Mouse (Mus musculus): ENCODE results near the gene Peli2. TPM values are rescaled to one million over a fixed set of nuclear protein-coding genes. Genes with fewer than 3 reads are reported as not detected.

Peli2 gene
- polyA plus RNA-seq, 1 experiment from 2014 or later = 15.3 TPM

DNA sequence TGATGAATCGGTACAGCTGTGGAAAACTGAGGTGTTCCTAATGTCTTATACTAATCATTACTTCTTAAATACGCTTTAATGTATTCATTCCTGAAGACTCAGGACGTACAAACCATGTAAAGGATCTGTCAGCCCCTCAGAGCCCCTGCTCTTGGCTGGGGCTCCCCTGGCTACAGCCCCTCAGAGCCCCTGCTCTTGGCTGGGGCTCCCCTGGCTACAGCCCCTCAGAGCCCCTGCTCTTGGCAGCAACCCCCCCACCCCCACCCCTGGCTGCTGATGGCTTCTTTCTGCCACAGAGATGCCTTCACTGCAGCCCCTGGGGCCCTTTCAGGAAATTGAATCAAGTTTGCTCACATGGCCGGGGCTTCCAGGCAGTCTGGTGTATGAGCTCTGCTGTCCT lies 22.5 kb downstream of the Peli2 start:
- ATAC-seq (ENCODE audit: low FRiP score) = no peak
- H3K4me3 ChIP-seq = no peak overlapping the region
- no peaks in the 10 kb centered on the region for H3K9me3 ChIP-seq (replicated peaks)
- H3K4me1 ChIP-seq = peaks cover 25% of the 10 kb centered on the region
- H3K4me2 ChIP-seq (replicated peaks) = no peak overlapping the region
- WGBS = 29% methylated on average over 4 of the region's 4 CpGs
- H3K27me3 ChIP-seq = 0 out of 2 replicates have a peak, but pooled peaks cover 2% of the 10 kb centered on the region
- no peaks in the 10 kb centered on the region for H3K36me3 ChIP-seq
- H3K9ac ChIP-seq = no peak overlapping the region
- no peak overlapping the region for H3K27ac ChIP-seq

DNA sequence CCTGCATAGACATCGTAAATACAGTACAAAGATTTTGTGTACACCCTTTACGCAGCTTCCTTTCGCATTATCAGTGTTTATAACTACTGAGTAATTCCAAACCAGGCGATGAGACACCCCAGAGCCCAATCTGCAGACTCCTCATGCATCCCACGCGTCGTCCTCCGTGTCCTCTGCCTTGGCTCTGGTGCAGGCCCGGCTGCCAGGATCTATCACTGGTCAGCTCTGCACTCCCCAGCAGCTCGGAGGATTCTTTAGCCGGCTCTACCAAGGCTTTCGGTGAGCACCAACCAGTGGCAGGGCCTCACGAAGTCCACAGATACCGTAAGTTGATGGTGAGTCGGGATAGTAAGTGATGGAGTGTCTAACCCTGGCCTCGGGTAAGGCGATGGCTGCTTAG lies 23.7 kb downstream of the Peli2 start:
- no peak overlapping the region for H3K4me3 ChIP-seq
- no peak overlapping the region for H3K27ac ChIP-seq
- peaks cover 22% of the 10 kb centered on the region for H3K4me1 ChIP-seq
- no peaks in the 10 kb centered on the region for H3K36me3 ChIP-seq
- H3K9ac ChIP-seq = no peak overlapping the region
- no peaks in the 10 kb centered on the region for H3K9me3 ChIP-seq (replicated peaks)
- ATAC-seq (ENCODE audit: low FRiP score) = no peak
- H3K27me3 ChIP-seq = 0 out of 2 replicates have a peak, but pooled peaks cover 2% of the 10 kb centered on the region
- WGBS = 91% methylated on average over 17 of the region's 17 CpGs
- no peak overlapping the region for H3K4me2 ChIP-seq (replicated peaks)

DNA sequence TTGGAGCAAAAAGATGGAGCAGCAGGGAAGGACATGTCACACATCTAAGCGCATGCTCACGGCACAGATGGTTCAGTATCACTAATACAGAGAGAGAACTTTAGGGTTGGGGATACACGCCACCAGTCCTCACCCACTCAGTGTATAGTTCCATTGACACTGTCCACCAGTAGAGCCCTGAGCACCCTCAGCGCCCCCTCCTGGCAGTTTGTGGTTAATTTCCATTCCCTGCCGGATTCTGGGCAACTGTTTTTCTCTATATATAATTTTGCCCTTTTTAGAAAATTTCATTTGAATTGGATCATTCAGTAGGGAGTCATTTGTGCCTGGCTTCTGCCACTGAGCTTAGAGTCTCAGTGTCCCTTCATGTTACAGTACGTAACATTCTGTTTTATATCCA lies 27.1 kb downstream of the Peli2 start:
- no peak for ATAC-seq (ENCODE audit: low FRiP score)
- no peak overlapping the region for H3K27ac ChIP-seq
- no peak overlapping the region for H3K9ac ChIP-seq
- no peaks in the 10 kb centered on the region for H3K9me3 ChIP-seq (replicated peaks)
- H3K4me2 ChIP-seq (replicated peaks) = no peak overlapping the region
- H3K36me3 ChIP-seq = no peaks in the 10 kb centered on the region
- H3K4me3 ChIP-seq = no peak overlapping the region
- 81% methylated on average over 6 of the region's 6 CpGs for WGBS
- no peaks in the 10 kb centered on the region for H3K27me3 ChIP-seq
- H3K4me1 ChIP-seq = peaks cover 9% of the 10 kb centered on the region

DNA sequence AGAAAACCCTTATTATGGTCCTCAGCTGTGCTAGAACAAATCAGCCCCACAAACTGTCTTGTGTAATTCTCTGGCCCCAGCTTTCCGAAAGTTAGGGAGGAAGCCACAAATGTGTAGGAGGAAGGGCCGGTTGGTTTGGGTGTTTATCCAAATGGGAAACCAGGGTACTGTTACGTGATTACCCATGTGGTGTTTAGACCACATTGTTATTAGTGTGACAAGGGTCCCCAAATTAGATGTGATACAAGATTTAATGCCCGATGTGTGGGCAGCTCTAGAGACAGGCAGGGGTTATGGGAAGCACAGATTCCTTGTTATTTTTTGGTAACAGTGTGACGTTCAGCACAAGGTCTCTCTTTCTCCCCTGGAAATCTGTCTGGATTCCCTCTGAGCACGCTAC lies 28.0 kb downstream of the Peli2 start:
- no peak overlapping the region for H3K9ac ChIP-seq
- peaks cover under 1% of the 10 kb centered on the region; the same call in 1 of the 2 replicates for H3K4me1 ChIP-seq
- H3K36me3 ChIP-seq = no peaks in the 10 kb centered on the region
- H3K9me3 ChIP-seq (replicated peaks) = no peaks in the 10 kb centered on the region
- H3K4me3 ChIP-seq = no peak overlapping the region
- H3K27ac ChIP-seq = no peak overlapping the region
- ATAC-seq (ENCODE audit: low FRiP score) = no peak
- no peaks in the 10 kb centered on the region for H3K27me3 ChIP-seq
- 91% methylated on average over 6 of the region's 6 CpGs for WGBS
- no peak overlapping the region for H3K4me2 ChIP-seq (replicated peaks)

DNA sequence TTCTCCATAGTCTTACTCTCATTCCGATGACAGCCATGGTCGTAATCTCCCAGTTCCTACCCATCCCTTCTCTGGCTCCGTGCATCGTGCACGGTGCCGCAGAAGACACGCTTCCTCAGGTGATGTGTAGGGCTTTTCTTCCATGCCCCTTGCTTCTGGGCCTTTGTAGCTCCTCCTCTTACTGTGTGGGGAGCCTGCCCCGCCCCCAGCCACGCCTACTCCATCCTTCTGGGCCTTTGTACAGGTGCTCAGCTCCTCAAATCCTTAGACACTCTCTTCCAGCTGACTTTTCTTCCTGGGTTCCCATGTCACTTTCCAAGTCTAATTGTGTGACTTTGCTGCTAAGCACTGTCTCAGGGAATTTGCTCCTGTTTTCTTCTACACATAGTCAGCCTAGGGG lies 28.7 kb downstream of the Peli2 start:
- no peaks in the 10 kb centered on the region for H3K27me3 ChIP-seq
- no peak overlapping the region for H3K27ac ChIP-seq
- 87% methylated on average over 9 of the region's 9 CpGs for WGBS
- ATAC-seq (ENCODE audit: low FRiP score) = no peak
- H3K4me2 ChIP-seq (replicated peaks) = no peak overlapping the region
- H3K9me3 ChIP-seq (replicated peaks) = no peaks in the 10 kb centered on the region
- H3K4me1 ChIP-seq = no peaks in the 10 kb centered on the region
- H3K4me3 ChIP-seq = no peak overlapping the region
- no peaks in the 10 kb centered on the region for H3K36me3 ChIP-seq
- H3K9ac ChIP-seq = no peak overlapping the region

DNA sequence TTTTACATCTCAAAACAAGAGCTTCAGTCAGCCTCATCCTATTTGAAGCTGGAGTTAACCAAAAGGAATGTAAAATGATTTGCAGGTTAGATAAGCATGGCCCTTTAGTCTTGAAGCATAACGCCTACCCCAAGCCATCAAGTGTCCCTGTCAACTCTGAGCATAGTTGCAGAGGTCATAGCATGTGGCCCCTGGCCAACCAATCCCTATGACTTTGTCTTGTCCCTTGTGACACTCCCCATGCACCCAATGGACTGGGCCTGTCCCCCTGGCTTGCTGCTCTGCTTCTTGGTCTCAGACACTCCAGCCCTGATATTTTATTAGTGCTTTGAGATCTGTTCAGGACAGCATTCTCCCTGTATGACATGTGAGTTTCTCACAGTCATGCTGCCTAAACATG lies 30.3 kb downstream of the Peli2 start:
- WGBS = 67% methylated on average over 1 of the region's 1 CpGs
- H3K27me3 ChIP-seq = no peaks in the 10 kb centered on the region

DNA sequence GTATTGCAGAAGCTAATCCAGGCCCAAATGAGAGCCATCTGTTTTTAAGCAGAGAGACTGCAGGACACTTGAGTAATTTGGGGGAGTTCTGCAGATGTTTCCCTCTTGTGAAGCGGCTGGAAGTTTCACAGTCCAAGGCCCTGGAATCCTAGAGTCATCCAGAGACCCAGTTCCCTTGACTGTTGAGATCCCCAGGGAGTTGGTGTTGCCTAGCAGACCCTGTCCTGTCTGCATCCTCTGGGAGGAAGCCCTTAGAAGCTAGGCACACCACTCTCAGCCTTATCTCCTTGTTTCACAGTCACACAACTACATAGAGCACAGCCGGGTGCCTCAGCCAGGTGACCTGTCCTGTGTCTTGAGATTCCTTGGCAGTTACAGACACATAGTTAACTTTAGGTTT lies 30.9 kb downstream of the Peli2 start:
- H3K27me3 ChIP-seq = no peaks in the 10 kb centered on the region
- H3K27ac ChIP-seq = no peak overlapping the region
- no peaks in the 10 kb centered on the region for H3K9me3 ChIP-seq (replicated peaks)
- no peak overlapping the region for H3K9ac ChIP-seq
- ATAC-seq (ENCODE audit: low FRiP score) = no peak
- H3K4me1 ChIP-seq = no peaks in the 10 kb centered on the region
- H3K4me3 ChIP-seq = no peak overlapping the region
- WGBS = 77% methylated on average over 2 of the region's 2 CpGs
- H3K36me3 ChIP-seq = no peaks in the 10 kb centered on the region
- H3K4me2 ChIP-seq (replicated peaks) = no peak overlapping the region

More for the DNA sequence above, 30.3 kb downstream of the Peli2 start:
- no peak overlapping the region for H3K27ac ChIP-seq
- no peaks in the 10 kb centered on the region for H3K36me3 ChIP-seq
- no peaks in the 10 kb centered on the region for H3K9me3 ChIP-seq (replicated peaks)
- no peak for ATAC-seq (ENCODE audit: low FRiP score)
- H3K9ac ChIP-seq = no peak overlapping the region
- no peak overlapping the region for H3K4me3 ChIP-seq
- no peaks in the 10 kb centered on the region for H3K4me1 ChIP-seq
- H3K4me2 ChIP-seq (replicated peaks) = no peak overlapping the region

DNA sequence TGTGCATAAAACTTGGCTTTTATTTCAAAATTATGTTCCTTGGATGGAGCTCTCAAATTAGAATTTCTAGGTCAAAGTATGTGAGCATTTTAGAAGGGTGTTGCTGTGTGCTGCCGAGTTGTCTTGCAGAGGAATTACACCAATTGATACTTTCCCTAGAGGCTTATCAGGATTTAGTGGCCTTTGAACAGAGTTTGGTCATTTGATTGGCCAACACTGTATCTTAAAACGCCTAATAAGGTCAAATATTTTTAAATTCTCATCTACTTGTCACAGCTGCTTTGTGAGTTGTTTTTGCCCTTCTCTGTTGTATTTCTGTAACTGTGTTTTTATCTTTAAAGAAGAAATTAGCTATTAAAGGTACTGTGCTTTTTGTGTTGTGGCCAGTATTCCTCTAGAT lies 32.4 kb downstream of the Peli2 start:
- WGBS = 87% methylated on average over 2 of the region's 2 CpGs
- Histone ChIP-seq H3K27ac (no peak overlapping the region), H3K36me3 (no peaks in the 10 kb centered on the region), H3K4me2 (replicated peaks) (no peak overlapping the region), H3K27me3 (no peaks in the 10 kb centered on the region), H3K9me3 (replicated peaks) (no peaks in the 10 kb centered on the region), H3K4me1 (no peaks in the 10 kb centered on the region), H3K9ac (no peak overlapping the region), H3K4me3 (no peak overlapping the region)
- ATAC-seq (ENCODE audit: low FRiP score) = no peak

DNA sequence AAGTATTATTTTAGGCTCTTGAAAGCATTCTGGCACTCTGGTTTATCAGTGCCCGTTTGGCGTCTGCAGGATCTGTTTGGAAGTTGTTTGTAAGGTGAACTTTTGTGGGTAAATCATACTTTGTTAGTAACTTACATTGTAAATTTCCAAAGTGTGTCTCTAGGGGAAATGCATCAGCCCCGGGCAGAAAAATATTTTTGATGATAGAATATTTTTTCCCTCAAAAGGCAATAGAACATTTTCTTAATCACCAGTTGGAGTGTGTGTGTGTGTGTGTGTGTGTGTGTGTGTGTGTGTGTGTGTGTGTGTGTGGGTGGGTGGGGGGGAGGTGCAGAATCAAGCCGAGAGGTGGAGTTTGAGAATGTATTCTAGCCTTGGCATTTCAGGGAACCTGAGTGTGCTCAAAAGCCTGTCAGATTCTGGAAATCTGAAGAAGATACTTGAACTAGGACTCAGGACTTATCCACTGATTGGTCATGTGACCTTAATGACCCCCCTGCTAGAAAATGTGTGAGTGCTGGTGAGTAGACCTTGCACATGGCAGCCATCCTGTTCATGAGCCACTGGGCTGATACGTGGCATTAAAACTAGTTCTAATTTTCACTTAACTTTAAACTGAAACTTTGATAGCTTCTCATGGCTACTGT lies 33.4 kb downstream of the Peli2 start:
- no peaks in the 10 kb centered on the region for H3K36me3 ChIP-seq
- WGBS = 87% methylated on average over 5 of the region's 5 CpGs

DNA sequence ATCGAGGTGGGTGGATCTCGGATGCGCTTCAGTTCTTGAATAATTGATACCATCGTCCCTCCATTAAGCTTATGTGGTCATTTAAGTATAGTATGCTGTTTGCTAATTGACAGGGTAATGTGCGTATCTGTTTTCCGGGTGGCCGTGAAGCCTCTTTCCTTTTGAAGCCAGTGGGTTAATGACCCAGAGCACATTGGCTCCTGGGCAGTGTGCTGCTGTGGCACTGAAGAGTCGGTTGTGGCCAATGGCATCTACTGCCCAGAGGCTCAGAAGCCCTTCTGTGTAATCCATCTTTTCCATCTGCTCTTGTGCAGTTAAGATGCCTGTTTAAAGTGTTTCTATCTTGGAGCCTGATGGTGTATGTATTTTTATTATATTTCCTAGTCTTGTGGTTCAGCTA lies 34.0 kb downstream of the Peli2 start:
- Histone ChIP-seq H3K9me3 (replicated peaks) (no peaks in the 10 kb centered on the region), H3K4me3 (no peak overlapping the region), H3K27me3 (no peaks in the 10 kb centered on the region), H3K4me2 (replicated peaks) (no peak overlapping the region), H3K36me3 (no peaks in the 10 kb centered on the region), H3K27ac (no peak overlapping the region), H3K4me1 (peaks cover 5% of the 10 kb centered on the region; the same call in 1 of the 2 replicates), H3K9ac (no peak overlapping the region)
- ATAC-seq (ENCODE audit: low FRiP score) = no peak
- WGBS = 75% methylated on average over 8 of the region's 8 CpGs

More for the DNA sequence above, 33.4 kb downstream of the Peli2 start:
- no peak overlapping the region for H3K4me2 ChIP-seq (replicated peaks)
- H3K27ac ChIP-seq = no peak overlapping the region
- H3K4me3 ChIP-seq = no peak overlapping the region
- no peak for ATAC-seq (ENCODE audit: low FRiP score)
- H3K9me3 ChIP-seq (replicated peaks) = no peaks in the 10 kb centered on the region
- no peaks in the 10 kb centered on the region for H3K27me3 ChIP-seq
- H3K4me1 ChIP-seq = peaks cover 5% of the 10 kb centered on the region; the same call in 1 of the 2 replicates
- no peak overlapping the region for H3K9ac ChIP-seq

DNA sequence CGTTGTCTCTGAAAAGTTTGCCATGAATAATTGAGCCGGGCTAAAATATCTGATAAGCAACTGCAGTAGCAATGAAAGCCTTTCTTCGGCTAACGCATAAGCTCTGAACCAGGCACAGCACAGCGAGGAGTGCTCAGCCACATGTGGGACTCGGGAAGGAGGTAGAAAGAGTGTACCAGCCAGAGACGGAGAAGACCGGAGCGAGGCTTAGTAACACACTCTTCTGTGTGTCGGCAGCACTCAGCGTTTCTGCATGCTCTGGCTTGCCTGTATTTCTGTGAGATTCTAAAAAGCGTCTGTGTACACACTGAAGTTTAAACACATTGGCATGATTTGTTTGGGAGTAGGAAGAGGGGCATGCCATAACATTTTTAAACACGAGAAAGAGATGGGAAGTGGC lies 34.5 kb downstream of the Peli2 start:
- no peaks in the 10 kb centered on the region for H3K27me3 ChIP-seq
- WGBS = 82% methylated on average over 13 of the region's 13 CpGs
- no peak overlapping the region for H3K9ac ChIP-seq
- no peak for ATAC-seq (ENCODE audit: low FRiP score)
- H3K36me3 ChIP-seq = no peaks in the 10 kb centered on the region
- H3K4me2 ChIP-seq (replicated peaks) = no peak overlapping the region
- no peaks in the 10 kb centered on the region for H3K9me3 ChIP-seq (replicated peaks)
- no peak overlapping the region for H3K4me3 ChIP-seq
- no peak overlapping the region for H3K27ac ChIP-seq
- peaks cover 5% of the 10 kb centered on the region; the same call in 1 of the 2 replicates for H3K4me1 ChIP-seq

DNA sequence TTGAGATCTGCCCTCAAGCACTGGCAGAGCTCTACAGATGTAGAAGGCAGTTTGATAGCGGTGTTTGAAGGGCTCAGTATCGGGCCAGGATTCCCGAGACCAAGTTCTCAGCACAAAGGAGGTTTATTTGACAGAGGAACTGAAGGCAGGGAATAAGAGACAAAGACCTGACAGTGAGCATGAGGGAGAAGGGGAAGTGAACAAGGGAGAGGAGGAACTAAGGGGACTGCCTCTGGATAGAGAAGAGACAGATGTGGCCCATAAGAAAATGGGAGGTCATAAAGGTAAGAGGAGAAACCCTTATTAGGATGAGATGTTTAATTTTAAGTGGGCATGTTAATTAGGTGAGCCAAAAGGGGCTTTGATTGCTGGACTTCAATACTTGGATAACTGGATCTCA lies 36.5 kb downstream of the Peli2 start:
- Histone ChIP-seq H3K9me3 (replicated peaks) (no peaks in the 10 kb centered on the region), H3K4me2 (replicated peaks) (no peak overlapping the region), H3K27ac (no peak overlapping the region), H3K36me3 (no peaks in the 10 kb centered on the region), H3K4me1 (peaks cover 5% of the 10 kb centered on the region; the same call in 1 of the 2 replicates), H3K27me3 (no peaks in the 10 kb centered on the region), H3K4me3 (no peak overlapping the region), H3K9ac (no peak overlapping the region)
- ATAC-seq (ENCODE audit: low FRiP score) = no peak
- WGBS = 85% methylated on average over 3 of the region's 3 CpGs

DNA sequence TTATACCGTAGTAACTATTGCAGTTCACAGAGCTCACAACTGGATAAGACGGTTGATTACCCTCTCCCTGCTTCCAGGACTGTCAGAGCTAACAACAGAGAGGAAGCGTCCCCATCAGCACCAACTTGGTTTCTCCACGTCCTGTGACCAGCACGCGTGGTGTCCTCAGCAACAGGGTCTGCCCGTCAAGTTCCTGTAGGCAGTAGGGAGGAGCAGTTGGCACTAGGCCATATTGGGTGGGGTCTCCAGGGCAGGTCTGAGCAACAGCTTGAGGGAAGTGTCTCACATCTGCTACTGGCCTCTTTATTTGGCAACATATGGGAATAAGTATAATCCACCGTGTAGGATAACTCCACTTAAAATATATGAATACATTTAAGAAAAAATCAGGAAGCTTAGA lies 37.2 kb downstream of the Peli2 start:
- WGBS = 86% methylated on average over 8 of the region's 8 CpGs
- H3K27me3 ChIP-seq = no peaks in the 10 kb centered on the region
- H3K4me1 ChIP-seq = peaks cover 9% of the 10 kb centered on the region; the same call in 1 of the 2 replicates
- H3K36me3 ChIP-seq = no peaks in the 10 kb centered on the region
- peak; percentile 38; the same call in 1 of the 2 replicates for ATAC-seq (ENCODE audit: low FRiP score)
- H3K27ac ChIP-seq = no peak overlapping the region
- H3K4me2 ChIP-seq (replicated peaks) = no peak overlapping the region
- no peak overlapping the region for H3K4me3 ChIP-seq
- H3K9ac ChIP-seq = no peak overlapping the region
- no peaks in the 10 kb centered on the region for H3K9me3 ChIP-seq (replicated peaks)

Measured in hindbrain, embryonic 12.5 days (tissue).